Mouse (Mus musculus) heart, embryonic 11.5 days (tissue): Measurements from ENCODE around the gene Rtn4rl2. TPM values are rescaled to one million over a fixed set of nuclear protein-coding genes. Genes with fewer than 3 reads are reported as not detected.
"Not testable (repeated sequence)": the region's sequence is repeated elsewhere in the genome, so short reads cannot be mapped to it uniquely, and the experiment has no call there.

Experiments used
- ATAC-seq: fragments of 200-750 bp; cut with Nextera tagmentation; replicated peaks from 2 replicates; pipeline ENCODE4 v1.8.0; 2017; ENCODE audit warnings: moderate library complexity; ENCODE audit not compliant: insufficient number of reproducible peaks, low FRiP score, low TSS enrichment
- H3K27ac ChIP-seq: fragments of 300-500 bp; sonication (generic); 2 replicates; pipeline ENCODE4 v1.5.1; 2014; ENCODE audit warnings: mild to moderate bottlenecking, low read depth, low read length
- H3K27me3 ChIP-seq: fragments of 300-500 bp; sonication (generic); 2 replicates; pipeline ENCODE4 v1.6.1; 2014; ENCODE audit warnings: mild to moderate bottlenecking, low read length, mixed read lengths; ENCODE audit not compliant: control insufficient read depth, insufficient read depth
- H3K36me3 ChIP-seq: fragments of 300-500 bp; sonication (generic); 2 replicates; pipeline ENCODE4 v1.6.1; 2014; ENCODE audit warnings: mild to moderate bottlenecking, low read length, moderate library complexity, mixed read lengths; ENCODE audit not compliant: control insufficient read depth, insufficient read depth
- H3K4me1 ChIP-seq: fragments of 300-500 bp; sonication (generic); 2 replicates; pipeline ENCODE4 v1.6.1; 2014; ENCODE audit warnings: low read length; ENCODE audit not compliant: control insufficient read depth, insufficient read depth
- H3K4me2 ChIP-seq: fragments of 300-500 bp; sonication (generic); 2 replicates; pipeline ENCODE4 v1.6.1; 2014; ENCODE audit warnings: mild to moderate bottlenecking, moderate library complexity
- H3K4me3 ChIP-seq: fragments of 300-500 bp; sonication (generic); 2 replicates; pipeline ENCODE4 v1.5.1; 2014; ENCODE audit warnings: low read depth, low read length
- H3K9ac ChIP-seq: fragments of 300-500 bp; sonication (generic); 2 replicates; pipeline ENCODE4 v1.6.1; 2014; ENCODE audit warnings: mild to moderate bottlenecking, low read depth, low read length, moderate library complexity
- H3K9me3 ChIP-seq: fragments of 300-500 bp; sonication (generic); replicated peaks from 2 replicates; pipeline ENCODE4 v1.6.1; 2016; ENCODE audit warnings: low read length; ENCODE audit not compliant: control insufficient read depth
- WGBS: fragments of 180-500 bp; shearing (Covaris S2); extraction: QIAGEN DNeasy Blood & Tissue Kit; methylation state at CpG from one replicate; pipeline ENCODE4 v1.1.7; 2014; ENCODE audit not compliant: insufficient replicate concordance; 5-methylcytosine and 5-hydroxymethylcytosine counted together
- polyA plus RNA-seq: library from polyadenylated mRNA; unstranded; fragments of >200 nt; fragmentation: Nextera tagmentation; extraction: Ambion mirVana; gene quantifications from 2 replicates; pipeline ENCODE4 v1.2.1, GENCODE M21; 2014

The Rtn4rl2 gene
- polyA plus RNA-seq, 1 experiment from 2014 or later, result 1.1 TPM

- Histone ChIP-seq H3K4me1 (peaks cover 2% of the 10 kb centered on the region; the same call in 1 of the 2 replicates), H3K27ac (no peak overlapping the region), H3K36me3 (no peaks in the 10 kb centered on the region), H3K4me3 (no peak overlapping the region), H3K9ac (no peak overlapping the region), H3K4me2 (no peak overlapping the region), H3K27me3 (no peaks in the 10 kb centered on the region), H3K9me3 (no peaks in the 10 kb centered on the region)
- WGBS, result 75% methylated on average over 3 of the region's 3 CpGs
- no peak for ATAC-seq
These were observed 28.8 kb upstream of the Rtn4rl2 start for GRCm38 (mm10) chr2:84915330-84915729.

DNA sequence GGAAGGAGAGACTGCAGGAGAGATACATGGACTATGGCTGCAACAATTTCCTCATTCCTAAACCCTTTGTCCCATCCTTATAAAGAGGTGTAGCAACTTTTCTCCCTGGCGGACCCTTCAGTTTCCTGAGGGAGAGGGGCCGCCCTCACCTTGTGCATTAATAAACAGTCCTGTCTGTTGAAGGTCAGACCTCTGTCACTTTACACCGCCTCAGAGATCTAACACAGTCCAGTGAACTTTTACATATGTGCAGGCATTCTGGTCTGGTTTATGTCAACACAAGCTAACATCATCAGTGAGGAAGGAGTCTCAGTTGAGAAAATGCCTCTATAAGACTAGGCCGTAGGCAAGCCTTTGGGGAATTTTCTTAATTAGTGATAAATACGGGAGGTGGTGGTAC is 27.4 kb upstream of the Rtn4rl2 start:
- Histone ChIP-seq H3K27me3 (no peaks in the 10 kb centered on the region), H3K9me3 (no peaks in the 10 kb centered on the region), H3K4me3 (no peak overlapping the region), H3K36me3 (no peaks in the 10 kb centered on the region), H3K4me1 (peaks cover 2% of the 10 kb centered on the region; the same call in 1 of the 2 replicates), H3K9ac (0 out of 2 replicates have a peak overlapping the region, but pooled peaks have one; percentile 10), H3K4me2 (no peak overlapping the region), H3K27ac (peak overlapping the region; percentile 54)
- WGBS, result 47% methylated on average over 5 of the region's 5 CpGs
- no peak for ATAC-seq

DNA sequence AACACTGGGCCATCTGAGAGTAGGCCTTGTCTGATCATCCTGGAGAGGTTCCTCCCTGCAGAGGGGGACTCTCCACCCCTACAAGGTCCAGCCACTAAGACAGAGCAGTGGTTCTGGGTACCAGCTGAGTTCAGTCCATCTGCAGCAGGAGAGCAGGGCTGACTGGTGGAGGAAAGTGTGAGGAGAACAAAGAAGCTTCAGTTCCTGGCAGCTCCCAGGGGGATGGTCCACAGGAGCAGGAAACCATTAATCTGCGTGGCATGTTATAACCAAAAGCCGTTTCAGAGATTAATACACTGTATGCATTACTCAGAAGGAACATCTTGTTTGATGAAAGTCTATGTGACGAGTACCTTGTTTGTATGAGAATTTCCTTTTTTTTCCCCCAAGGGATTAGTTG is 26.2 kb upstream of the Rtn4rl2 start:
- no peaks in the 10 kb centered on the region for H3K4me1 ChIP-seq
- 57% methylated on average over 3 of the region's 3 CpGs for WGBS
- H3K27me3 ChIP-seq, result no peaks in the 10 kb centered on the region
- ATAC-seq, result no peak
- no peaks in the 10 kb centered on the region for H3K36me3 ChIP-seq
- H3K27ac ChIP-seq, result no peak overlapping the region
- H3K4me3 ChIP-seq, result no peak overlapping the region
- H3K4me2 ChIP-seq, result no peak overlapping the region
- no peaks in the 10 kb centered on the region for H3K9me3 ChIP-seq
- H3K9ac ChIP-seq, result no peak overlapping the region

DNA sequence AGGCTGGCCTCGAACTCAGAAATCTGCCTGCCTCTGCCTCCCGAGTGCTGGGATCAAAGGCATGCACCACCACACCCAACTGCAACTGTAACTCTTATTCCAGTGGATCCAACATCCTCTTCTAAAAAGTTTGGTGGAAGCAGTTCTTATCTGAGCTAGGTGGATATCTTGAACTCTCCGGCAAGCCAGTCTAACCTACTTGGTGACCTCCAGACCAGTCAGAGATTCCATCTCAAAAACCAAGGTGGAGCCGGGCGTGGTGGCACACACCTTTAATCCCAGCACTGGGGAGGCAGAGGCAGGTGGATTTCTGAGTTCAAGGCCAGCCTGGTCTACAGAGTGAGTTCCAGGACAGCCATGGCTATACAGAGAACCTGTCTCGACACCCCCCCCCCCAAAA is 10.2 kb upstream of the Rtn4rl2 start:
- H3K9me3 ChIP-seq, H3K4me2 ChIP-seq, H3K4me1 ChIP-seq, H3K27ac ChIP-seq, H3K36me3 ChIP-seq, H3K4me3 ChIP-seq, H3K9ac ChIP-seq, ATAC-seq: not testable (repeated sequence)
- WGBS, result 88% methylated on average over 6 of the region's 6 CpGs
- peaks cover 12% of the 10 kb centered on the region; the same call in 1 of the 2 replicates for H3K27me3 ChIP-seq

DNA sequence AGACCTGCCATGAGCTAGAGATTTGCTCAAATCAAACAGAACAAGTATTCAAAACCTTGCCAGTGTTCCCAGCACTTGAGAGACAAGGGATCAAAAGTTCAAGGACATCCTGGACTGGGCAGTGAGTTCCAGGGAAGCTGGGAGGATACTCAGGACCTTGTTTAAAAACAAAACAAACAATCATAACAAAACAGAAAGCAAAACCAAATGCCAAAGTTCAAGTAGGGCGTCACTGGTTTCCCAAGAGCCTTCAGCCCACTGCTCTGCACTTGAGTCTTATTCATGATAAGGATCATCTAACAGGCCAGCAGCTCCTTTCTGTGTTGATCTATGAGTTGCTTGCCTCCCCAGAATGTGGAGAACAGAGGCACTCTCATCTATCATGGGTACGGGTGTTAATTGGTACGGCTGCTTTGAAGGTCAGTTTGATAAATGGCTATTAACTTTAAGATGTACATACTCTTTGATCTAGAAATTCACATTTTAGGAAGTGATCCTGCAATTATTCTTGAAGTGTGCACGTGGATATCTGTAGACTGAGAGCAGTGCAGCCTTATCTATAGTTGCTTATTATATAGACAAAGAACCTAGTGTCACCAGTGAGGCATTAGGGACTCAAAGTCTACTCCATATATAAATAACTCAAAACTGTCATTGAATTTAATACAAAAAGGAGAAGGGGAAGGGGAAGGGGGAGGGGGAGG is 9.1 kb upstream of the Rtn4rl2 start:
- H3K9ac ChIP-seq, result no peak overlapping the region
- peaks cover 15% of the 10 kb centered on the region; the same call in 1 of the 2 replicates for H3K27me3 ChIP-seq
- no peak for ATAC-seq
- H3K36me3 ChIP-seq, result no peaks in the 10 kb centered on the region
- H3K4me1 ChIP-seq, result no peaks in the 10 kb centered on the region
- no peaks in the 10 kb centered on the region for H3K9me3 ChIP-seq
- 54% methylated on average over 4 of the region's 4 CpGs for WGBS
- no peak overlapping the region for H3K4me3 ChIP-seq
- H3K27ac ChIP-seq, result no peak overlapping the region
- no peak overlapping the region for H3K4me2 ChIP-seq

DNA sequence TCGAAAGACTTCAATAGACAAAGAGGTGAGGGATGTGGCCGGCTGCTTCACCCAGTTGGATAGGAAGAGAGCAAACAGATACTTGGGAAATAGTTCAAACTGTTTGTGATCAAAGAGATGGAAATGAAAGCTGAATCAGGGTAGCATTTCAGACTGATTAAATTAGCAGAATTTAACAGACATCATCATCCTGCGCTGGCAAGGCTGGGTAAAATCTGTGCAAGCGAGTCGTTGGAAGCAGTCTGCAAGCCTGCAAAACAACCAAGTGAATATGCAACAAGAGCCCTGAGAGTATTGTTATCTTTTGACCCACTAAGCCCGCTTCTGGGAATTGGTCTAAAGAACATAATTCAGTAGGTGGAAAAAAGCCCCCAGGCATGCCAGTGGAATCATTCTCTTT is 6.8 kb upstream of the Rtn4rl2 start:
- Histone ChIP-seq H3K27me3 (peaks cover 31% of the 10 kb centered on the region), H3K4me2 (no peak overlapping the region), H3K4me1 (peaks cover 9% of the 10 kb centered on the region), H3K27ac (no peak overlapping the region), H3K4me3 (no peak overlapping the region), H3K36me3 (no peaks in the 10 kb centered on the region), H3K9me3 (no peaks in the 10 kb centered on the region), H3K9ac (no peak overlapping the region)
- no peak for ATAC-seq
- 50% methylated on average over 6 of the region's 6 CpGs for WGBS

DNA sequence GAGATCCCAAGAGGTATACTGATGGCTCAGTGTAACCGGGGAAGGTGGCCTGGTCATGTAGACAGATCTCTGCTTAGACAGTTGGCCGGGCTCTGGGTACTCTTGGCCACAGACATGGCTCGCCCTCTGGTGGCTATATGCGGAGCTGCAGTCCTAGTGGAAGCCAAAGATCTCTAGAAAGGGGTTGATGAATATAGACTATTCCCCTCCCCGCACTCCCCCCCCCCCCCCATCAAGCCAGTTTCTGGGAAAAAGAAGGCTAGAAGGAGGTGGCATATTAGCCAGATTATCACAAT is 3.5 kb upstream of the Rtn4rl2 start:
- H3K4me1 ChIP-seq, result peaks cover 24% of the 10 kb centered on the region
- H3K27ac ChIP-seq, result no peak overlapping the region
- H3K4me2 ChIP-seq, result no peak overlapping the region
- H3K9me3 ChIP-seq, result no peaks in the 10 kb centered on the region
- H3K36me3 ChIP-seq, result no peaks in the 10 kb centered on the region
- WGBS, result under 1% methylated on average over 5 of the region's 5 CpGs
- 0 out of 2 replicates have a peak, but pooled peaks have one; percentile 44 for ATAC-seq
- no peak overlapping the region for H3K9ac ChIP-seq
- no peak overlapping the region for H3K4me3 ChIP-seq
- peaks cover 65% of the 10 kb centered on the region for H3K27me3 ChIP-seq

DNA sequence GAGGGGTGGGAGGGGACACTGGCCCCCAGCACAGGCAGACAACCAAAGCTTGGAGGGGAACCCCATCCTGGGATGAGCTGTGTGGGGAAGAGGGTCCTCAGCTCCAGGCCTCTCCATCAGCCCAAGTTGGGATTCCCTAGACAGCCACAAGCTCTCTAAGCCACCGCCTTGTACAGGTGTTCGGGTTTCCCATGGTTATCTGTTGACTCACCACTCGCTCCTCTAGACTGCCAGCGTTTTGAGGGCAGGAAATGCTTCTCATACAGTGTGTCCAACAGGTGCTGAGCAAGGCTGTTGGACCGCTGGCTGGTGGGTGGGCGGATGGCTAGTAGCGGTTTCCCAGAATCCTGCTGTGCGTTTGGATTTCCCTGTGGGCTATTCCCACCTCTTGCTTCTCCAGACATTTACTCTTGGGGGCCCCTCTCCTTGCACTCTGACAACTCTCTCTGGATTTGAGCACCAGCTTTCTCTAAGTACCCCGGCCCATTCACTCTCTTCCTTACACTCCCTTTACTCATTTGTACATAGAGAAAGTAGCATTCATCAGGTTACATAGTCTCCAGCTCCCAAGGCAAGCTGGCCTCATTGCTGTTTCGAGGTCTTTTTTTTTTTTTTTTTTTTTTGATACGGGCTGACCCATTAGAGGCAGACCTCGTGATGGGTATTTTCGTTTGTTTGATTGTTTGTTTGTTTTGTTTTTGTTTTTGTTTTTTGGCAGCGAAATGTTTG is 3.0 kb upstream of the Rtn4rl2 start:
- Histone ChIP-seq H3K4me2 (peak overlapping the region; percentile 58), H3K4me1 (peaks cover 24% of the 10 kb centered on the region), H3K27me3 (peaks cover 70% of the 10 kb centered on the region), H3K9me3 (no peaks in the 10 kb centered on the region), H3K27ac (no peak overlapping the region), H3K4me3 (peak overlapping the region; percentile 30), H3K36me3 (no peaks in the 10 kb centered on the region), H3K9ac (no peak overlapping the region)
- WGBS, result 15% methylated on average over 14 of the region's 14 CpGs
- ATAC-seq, result no peak
